Mouse (Mus musculus) skeletal muscle tissue, postnatal 0 days (tissue): ENCODE measurements around the gene Sf3a2. TPM values are rescaled to one million over a fixed set of nuclear protein-coding genes. Genes with fewer than 3 reads are reported as not detected.
A peak's percentile ranks its signal among the peaks of the same experiment; 100 is the strongest.

Experiments used
- microRNA counts: library from miRNA; unstranded; fragments of <30 nt; microRNA quantifications from one replicate; lab custom pipeline; 2015
- microRNA-seq, 2 experiments: library from miRNA; unstranded; fragments of <30 nt; microRNA quantifications; one replicate each; pipeline ENCODE4; 2016
- polyA plus RNA-seq: library from polyadenylated mRNA; unstranded; fragments of >200 nt; fragmentation: Nextera tagmentation; extraction: Ambion mirVana; gene quantifications from 2 replicates; pipeline ENCODE4 v1.2.1, GENCODE M21; 2015

Sf3a2 gene
- polyA plus RNA-seq = 28.5 and 34.2 TPM in 2 replicates

GRCm38 (mm10) chr10:80798150-80799006 lies at the start of gene Sf3a2, which contains the start of gene Plekhj1:
TSS of gene Sf3a2 (plus strand) at chr10:80798198.
TSS of gene Plekhj1 (minus strand) at chr10:80798626.

DNA sequence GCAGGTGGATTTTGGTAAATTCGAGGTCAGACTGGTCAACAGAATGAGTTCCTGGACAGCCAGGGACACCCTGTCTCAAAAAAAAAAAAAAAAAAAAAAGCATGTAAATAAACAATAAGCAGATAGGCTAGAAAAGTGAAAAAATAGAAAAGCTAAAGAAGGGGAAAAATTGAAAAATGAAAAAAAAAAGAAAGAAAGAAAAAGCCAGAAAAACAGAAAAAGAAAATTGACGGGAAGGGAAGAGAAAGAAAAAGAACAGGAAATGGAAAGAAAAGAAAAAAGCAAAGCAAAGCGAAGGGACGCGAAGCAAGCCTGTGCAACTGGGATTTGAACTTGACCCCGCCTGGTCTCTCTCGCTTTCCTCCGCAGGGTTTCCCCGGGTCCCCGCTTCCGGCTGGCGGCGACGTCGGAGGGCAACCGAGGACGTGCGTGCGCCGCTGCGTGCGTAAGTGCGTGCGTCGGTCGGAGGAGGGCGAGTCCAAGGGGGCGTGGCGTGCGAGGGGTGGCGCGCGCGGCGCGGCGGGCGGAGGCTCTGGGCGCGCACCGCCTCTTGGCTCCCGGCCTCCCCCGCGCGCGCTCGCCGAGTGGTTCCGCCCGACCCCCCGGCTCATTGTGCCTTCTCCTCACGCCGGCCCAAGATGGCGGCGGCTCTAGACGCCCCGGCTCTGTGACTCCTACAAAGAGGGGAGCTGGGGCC lies 43.3 kb upstream of the Sf3a2 start, which contains the start of gene Dot1l:
Dot1l (plus strand) TSS at position 613 of the 697 bp plus-strand sequence.

DNA sequence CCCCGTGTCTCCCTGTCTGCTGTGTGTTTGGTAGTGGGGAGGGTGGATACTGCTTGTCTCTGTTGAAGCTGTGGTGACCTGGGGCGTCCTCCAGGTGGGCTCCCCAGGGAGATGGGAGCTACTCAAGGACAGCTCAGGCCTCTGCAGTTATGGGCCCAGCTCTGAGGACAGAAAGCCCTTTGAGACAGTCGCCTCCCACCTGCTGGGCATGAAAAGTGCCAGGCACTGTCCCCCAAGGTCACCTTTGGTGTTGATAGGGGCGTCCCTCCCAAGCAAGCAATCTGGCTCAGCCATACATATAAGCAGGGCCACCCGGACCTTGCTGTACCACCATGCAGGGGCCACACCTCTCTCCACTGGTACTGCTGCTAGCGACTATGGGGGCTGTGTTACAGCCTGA lies 6.9 kb downstream of the Sf3a2 start, which contains the start of gene Amh:
Amh (plus strand) TSS at position 328 of the 400 bp plus-strand sequence.

GRCm38 (mm10) chr10:80813366-80813765 lies 15.4 kb downstream of the Sf3a2 start, which contains the start of gene Jsrp1:
TSS of gene Jsrp1 (minus strand) at chr10:80813498.

DNA sequence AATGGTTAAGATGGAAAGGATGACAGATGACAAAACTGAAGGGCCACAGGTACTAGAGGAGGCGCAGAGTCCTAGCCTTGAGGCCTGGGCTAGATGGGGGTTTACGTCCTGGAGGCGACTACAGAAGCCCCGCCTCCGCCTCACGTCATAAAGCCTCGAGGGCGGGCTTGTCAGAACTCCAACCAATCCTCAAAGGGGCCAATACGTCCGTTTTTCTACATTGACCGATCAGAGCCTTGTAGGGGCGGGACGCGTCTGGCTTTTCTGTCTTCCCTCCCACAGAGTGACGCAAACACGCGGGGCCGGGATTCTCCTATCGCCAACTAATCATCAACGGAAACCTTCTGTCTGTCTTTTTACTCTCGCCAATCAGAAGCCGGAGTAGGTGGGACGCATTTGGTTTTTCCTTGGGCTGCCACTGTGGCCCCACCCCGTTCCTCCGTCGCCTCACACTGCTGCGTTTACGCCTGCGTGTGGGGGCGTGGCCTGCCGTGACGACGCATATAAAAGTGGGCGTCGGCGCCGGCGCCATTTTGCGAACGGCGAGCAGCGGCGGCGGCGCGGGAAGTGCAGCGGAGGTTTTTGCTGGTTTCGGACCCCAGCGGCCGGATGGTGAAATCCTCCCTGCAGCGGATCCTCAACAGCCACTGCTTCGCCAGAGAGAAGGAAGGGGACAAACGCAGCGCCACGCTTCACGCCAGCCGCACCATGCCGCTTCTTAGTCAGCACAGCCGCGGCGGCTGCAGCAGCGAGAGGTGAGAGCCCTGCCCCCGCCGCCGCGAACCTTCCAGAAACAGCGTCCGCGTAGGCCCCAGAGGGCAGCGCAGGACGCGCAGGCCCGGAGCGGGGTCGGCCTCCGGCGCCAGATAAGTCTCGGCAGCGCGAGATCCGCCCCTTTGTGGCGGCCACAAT lies 28.4 kb downstream of the Sf3a2 start, which contains the start of gene Oaz1:
Oaz1 (plus strand) TSS at position 506 of the 912 bp plus-strand sequence.

GRCm38 (mm10) chr10:80843931-80844547 lies 46.0 kb downstream of the Sf3a2 start, which contains the start of gene Lingo3:
TSS of gene Lingo3 (minus strand) at chr10:80844039.

MicroRNA genes within 50 kb of the gene (microRNA counts, 519-probe panel; counts per million panel counts)
- microRNA mmu-miR-1982 (lab: Ali Mortazavi, UCI) = 296 counts per million, percentile 58 among the panel's probes with 10 or more counts

Small RNAs within 50 kb of the gene (microRNA-seq; reads per million reads assigned to microRNA genes)
- 3.0 to 5.4 reads per million in 2 experiments for gene Mir1982

Other genes with a start within 250 kb of the Sf3a2 start
- gene Rexo1, start 236.6 kb upstream of the Sf3a2 start, polyA plus RNA-seq = 7.3 TPM in 2 replicates
- 2.6 and 3.2 TPM in 2 replicates for gene Klf16, start 220.9 kb upstream of the Sf3a2 start, polyA plus RNA-seq
- 76.8 and 93.8 TPM in 2 replicates for gene Abhd17a, start 207.9 kb upstream of the Sf3a2 start, polyA plus RNA-seq
- gene Scamp4, start 195.3 kb upstream of the Sf3a2 start, polyA plus RNA-seq = 30.5 and 36.5 TPM in 2 replicates
- 2.5 and 3.5 TPM in 2 replicates for gene Adat3, start 195.3 kb upstream of the Sf3a2 start, polyA plus RNA-seq
- 0.87 and 1.2 TPM in 2 replicates for gene Gm49322, start 192.2 kb upstream of the Sf3a2 start, polyA plus RNA-seq
- 93.0 and 102 TPM in 2 replicates for gene Csnk1g2, start 175.4 kb upstream of the Sf3a2 start, polyA plus RNA-seq
- 31.9 and 36.3 TPM in 2 replicates for gene Btbd2, start 141.1 kb upstream of the Sf3a2 start, polyA plus RNA-seq
- gene Mknk2, start 120.1 kb upstream of the Sf3a2 start, polyA plus RNA-seq = 132 and 139 TPM in 2 replicates
- 19.4 and 20.4 TPM in 2 replicates for gene Mob3a, start 96.2 kb upstream of the Sf3a2 start, polyA plus RNA-seq
- gene Izumo4, start 96.0 kb upstream of the Sf3a2 start, polyA plus RNA-seq = 7.5 and 10.2 TPM in 2 replicates
- gene Ap3d1, start 55.9 kb upstream of the Sf3a2 start, polyA plus RNA-seq = 31.6 and 35.9 TPM in 2 replicates
- 8.6 and 10.6 TPM in 2 replicates for gene Dot1l, start 43.0 kb upstream of the Sf3a2 start, polyA plus RNA-seq
- 44.2 and 55.6 TPM in 2 replicates for gene Plekhj1, start 428 bp downstream of the Sf3a2 start, polyA plus RNA-seq
- not detected in 2 replicates for gene Amh, start 7.0 kb downstream of the Sf3a2 start, polyA plus RNA-seq
- gene Jsrp1, start 15.3 kb downstream of the Sf3a2 start, polyA plus RNA-seq = 278 and 284 TPM in 2 replicates
- gene Oaz1, start 28.5 kb downstream of the Sf3a2 start, polyA plus RNA-seq = 1,304 and 1,343 TPM in 2 replicates
- 8.9 and 10.0 TPM in 2 replicates for gene Lingo3, start 45.8 kb downstream of the Sf3a2 start, polyA plus RNA-seq
- gene Lsm7, start 57.0 kb downstream of the Sf3a2 start, polyA plus RNA-seq = 171 and 175 TPM in 2 replicates
- gene Sppl2b, start 57.1 kb downstream of the Sf3a2 start, polyA plus RNA-seq = 20.0 and 20.7 TPM in 2 replicates
- gene Tmprss9, start 73.7 kb downstream of the Sf3a2 start, polyA plus RNA-seq = not detected in 2 replicates
- 239 and 241 TPM in 2 replicates for gene Timm13, start 102.8 kb downstream of the Sf3a2 start, polyA plus RNA-seq
- 23.4 and 25.6 TPM in 2 replicates for gene Lmnb2, start 120.0 kb downstream of the Sf3a2 start, polyA plus RNA-seq
- 24.5 and 29.0 TPM in 2 replicates for gene Gadd45b, start 131.9 kb downstream of the Sf3a2 start, polyA plus RNA-seq
- gene Gng7, start 216.7 kb downstream of the Sf3a2 start, polyA plus RNA-seq = 1.6 TPM in 2 replicates
- gene Diras1, start 227.5 kb downstream of the Sf3a2 start, polyA plus RNA-seq = 0.06 TPM in 1 of 2 replicates, not detected in the other
- 7.3 and 9.2 TPM in 2 replicates for gene Slc39a3, start 239.2 kb downstream of the Sf3a2 start, polyA plus RNA-seq